Mouse (Mus musculus): ENCODE data around the gene Mtrf1l.

DNA sequence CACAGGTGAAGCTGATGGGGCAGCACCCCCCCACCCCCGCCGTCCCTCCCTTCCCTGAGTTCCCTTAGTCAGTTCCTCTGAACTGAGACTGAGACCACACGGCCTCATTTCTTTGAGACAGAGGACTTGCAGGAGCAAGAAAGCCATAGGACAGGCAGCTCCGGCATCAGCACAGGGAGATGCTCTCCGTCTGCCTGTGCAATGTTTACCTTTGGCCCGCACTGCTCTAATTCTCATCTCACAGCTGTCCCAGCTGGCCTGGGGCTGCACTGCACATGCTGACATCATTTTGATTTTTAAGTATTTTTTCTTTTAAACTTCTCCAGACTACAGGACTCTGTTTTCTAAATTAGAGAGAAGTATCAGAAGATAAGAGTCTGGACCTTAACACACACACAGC lies 20.8 kb downstream of the Mtrf1l start:
- TF ChIP-seq GATA1 (IDR thresholded peaks at IDR 0.05; ENCODE audit: low read length) = no peak
- TF ChIP-seq TAL1 (IDR thresholded peaks at IDR 0.05; ENCODE audit: low read length) = no peak
